Mouse (Mus musculus) heart, adult 2 months (tissue): ENCODE results near the gene Olfml2b. TPM values are rescaled to one million over a fixed set of nuclear protein-coding genes. Genes with fewer than 3 reads are reported as not detected.

Source experiments
- DNase-seq, 2 experiments: peaks; one replicate each; pipeline ENCODE4 v3.0.0; 2021
- H3K27ac ChIP-seq: fragments of 200-600 bp; 2 replicates; pipeline ENCODE4 v1.8.1; 2022
- H3K27me3 ChIP-seq: fragments of 200-500 bp; 2 replicates; pipeline ENCODE4 v1.6.1; 2012; ENCODE audit warnings: mild to moderate bottlenecking, low read length, inconsistent platforms, mixed read lengths; ENCODE audit not compliant: control insufficient read depth, insufficient read depth
- H3K36me3 ChIP-seq: fragments of 200-500 bp; 2 replicates; pipeline ENCODE4 v1.6.1; 2012; ENCODE audit warnings: low read length, inconsistent platforms; ENCODE audit not compliant: control insufficient read depth, insufficient read depth
- H3K4me1 ChIP-seq: fragments of 200-500 bp; 2 replicates; pipeline ENCODE4 v1.6.1; 2011; ENCODE audit warnings: low read length; ENCODE audit not compliant: control insufficient read depth, insufficient read depth
- H3K4me3 ChIP-seq: fragments of 200-600 bp; 2 replicates; pipeline ENCODE4 v1.8.1; 2022
- H3K79me2 ChIP-seq: fragments of 200-500 bp; replicated peaks from 2 replicates; pipeline ENCODE4 v1.6.1; 2012; ENCODE audit warnings: mild to moderate bottlenecking, inconsistent platforms, low read length, moderate library complexity, mixed read lengths; ENCODE audit not compliant: control insufficient read depth, insufficient read depth
- H3K9ac ChIP-seq: fragments of 200-500 bp; 2 replicates; pipeline ENCODE4 v1.6.1; 2012; ENCODE audit warnings: low read depth, mild to moderate bottlenecking, control low read depth, inconsistent platforms, low read length, mixed read lengths
- CTCF ChIP-seq: fragments of 200-600 bp; IDR thresholded peaks from 2 replicates; pipeline ENCODE4 v1.8.1; 2022; ENCODE audit warnings: antibody characterized with exemption, mild to moderate bottlenecking, moderate library complexity
- EP300 ChIP-seq: fragments of 200-500 bp; IDR thresholded peaks from 2 replicates; pipeline ENCODE4 v1.6.1; 2011; ENCODE audit warnings: low read depth, low read length, control low read depth; ENCODE audit not compliant: insufficient read depth
- POLR2A ChIP-seq: fragments of 200-500 bp; IDR thresholded peaks from 2 replicates; pipeline ENCODE4 v1.6.1; 2011; ENCODE audit warnings: mild to moderate bottlenecking, low read depth, low read length, control low read depth; ENCODE audit not compliant: insufficient read depth
- WGBS: fragments of 180-500 bp; shearing (Covaris S2); methylation state at CpG from one replicate; pipeline ENCODE4 v1.1.7; 2018; 5-methylcytosine and 5-hydroxymethylcytosine counted together
- intact Hi-C: fragments of 180-260 bp; cut with DNase I; formaldehyde crosslinking; loops from one replicate; pipeline ENCODE4 v1.15.1; 2025
- long read RNA-seq: library from polyadenylated mRNA; stranded (forward); transcript quantifications from one replicate; pipeline ENCODE4 v2.0.0, GENCODE M21; 2021
- polyA plus RNA-seq: library from polyadenylated mRNA; depleted of rRNA; stranded (reverse); fragments of >200 nt; gene quantifications from 2 replicates; pipeline ENCODE4 v1.2.3, GENCODE M21; 2012; rRNA removed
- total RNA-seq, 2 experiments: library from RNA; stranded (reverse); gene quantifications; 2 replicates each; pipeline ENCODE4 v1.2.3; 2021

Gene Olfml2b
- 10 to 100 TPM; 11.1 to 18.0 TPM for total RNA-seq
- 15.4 and 34.0 TPM in 2 replicates for polyA plus RNA-seq
- long read RNA-seq, transcript Olfml2b-201 (8 exons, 3,095 nt): major isoform, 28 of 37 reads
- long read RNA-seq, partial matches to known transcripts: 7 of 37 reads
- long read RNA-seq, other reads (novel, unspliced or antisense): 2 of 37 reads

- peak within 1 kb of the TSS; percentile 40 for H3K27ac ChIP-seq
- H3K4me3 ChIP-seq: peak within 1 kb of the TSS; percentile 42
- H3K4me1 ChIP-seq: peaks cover 3% of the 10 kb centered on the region
- DNase-seq: peak; percentile 88 to 91
- no peaks in the 10 kb centered on the region for H3K79me2 ChIP-seq
- H3K36me3 ChIP-seq: no peaks in the 10 kb centered on the region
- TF ChIP-seq POLR2A (peak; percentile 44; the same call in 1 of the 2 replicates), CTCF (no peak), EP300 (no peak)
- peak within 1 kb of the TSS; percentile 59 for H3K9ac ChIP-seq
- H3K27me3 ChIP-seq: no peaks in the 10 kb centered on the region
- intact Hi-C loops: no loop called here
- 11% methylated on average over 50 of the region's 51 CpGs for WGBS
Measured at GRCm38 (mm10) chr1:170644255-170645205, at the start of gene Olfml2b. TSS of gene Olfml2b (plus strand) at chr1:170644532.

GRCm38 (mm10) chr1:170594575-170594974 is 49.8 kb upstream of the Olfml2b start:
- Histone ChIP-seq H3K79me2 (no peaks in the 10 kb centered on the region), H3K36me3 (no peaks in the 10 kb centered on the region), H3K4me1 (no peaks in the 10 kb centered on the region), H3K4me3 (no peak overlapping the region), H3K9ac (no peak overlapping the region), H3K27me3 (no peaks in the 10 kb centered on the region), H3K27ac (no peak overlapping the region)
- WGBS: 95% methylated on average over 7 of the region's 7 CpGs
- DNase-seq: no peak
- TF ChIP-seq CTCF: no peak
- no peak for TF ChIP-seq EP300
- TF ChIP-seq POLR2A: no peak
- intact Hi-C loops: no loop called here

GRCm38 (mm10) chr1:170605228-170606001 is 38.9 kb upstream of the Olfml2b start:
- no peak overlapping the region for H3K27ac ChIP-seq
- TF ChIP-seq EP300 (no peak), CTCF (no peak), POLR2A (no peak)
- WGBS: 46% methylated on average over 21 of the region's 21 CpGs
- no peaks in the 10 kb centered on the region for H3K27me3 ChIP-seq
- no peaks in the 10 kb centered on the region for H3K79me2 ChIP-seq
- H3K36me3 ChIP-seq: no peaks in the 10 kb centered on the region
- intact Hi-C loops: loop anchor here (10.0 kb wide), 1 partner anchor 211 kb away; no protein-coding TSS in a partner anchor
- DNase-seq: no peak
- peaks cover 1% of the 10 kb centered on the region for H3K4me1 ChIP-seq
- H3K9ac ChIP-seq: no peak overlapping the region
- no peak overlapping the region for H3K4me3 ChIP-seq

- H3K79me2 ChIP-seq: no peaks in the 10 kb centered on the region
- intact Hi-C loops: loop anchor here (10.0 kb wide), 1 partner anchor 213 kb away; no protein-coding TSS in a partner anchor
- peaks cover 1% of the 10 kb centered on the region for H3K4me1 ChIP-seq
- H3K9ac ChIP-seq: no peak overlapping the region
- DNase-seq: no peak
- H3K36me3 ChIP-seq: no peaks in the 10 kb centered on the region
- no peak overlapping the region for H3K4me3 ChIP-seq
- H3K27me3 ChIP-seq: no peaks in the 10 kb centered on the region
- 94% methylated on average over 8 of the region's 8 CpGs for WGBS
- no peak for TF ChIP-seq POLR2A
- TF ChIP-seq EP300: no peak
- no peak for TF ChIP-seq CTCF
- no peak overlapping the region for H3K27ac ChIP-seq
Measured at GRCm38 (mm10) chr1:170607231-170607917, 37.0 kb upstream of the Olfml2b start.

GRCm38 (mm10) chr1:170608461-170609071 is 35.8 kb upstream of the Olfml2b start:
- 66% methylated on average over 3 of the region's 3 CpGs for WGBS

More at GRCm38 (mm10) chr1:170608461-170609071, 35.8 kb upstream of the Olfml2b start:
- no peak overlapping the region for H3K27ac ChIP-seq
- peaks cover 1% of the 10 kb centered on the region for H3K4me1 ChIP-seq
- intact Hi-C loops: loop anchor here (10.0 kb wide), 1 partner anchor 214 kb away; no protein-coding TSS in a partner anchor
- TF ChIP-seq EP300 (no peak), CTCF (no peak), POLR2A (no peak)
- no peaks in the 10 kb centered on the region for H3K79me2 ChIP-seq
- no peak overlapping the region for H3K9ac ChIP-seq
- no peak for DNase-seq
- no peak overlapping the region for H3K4me3 ChIP-seq
- H3K27me3 ChIP-seq: no peaks in the 10 kb centered on the region
- no peaks in the 10 kb centered on the region for H3K36me3 ChIP-seq
